Mouse (Mus musculus): ENCODE data around the gene Rab1a. TPM values are rescaled to one million over a fixed set of nuclear protein-coding genes. Genes with fewer than 3 reads are reported as not detected.
"Not testable (repeated sequence)": the region's sequence is repeated elsewhere in the genome, so short reads cannot be mapped to it uniquely, and the experiment has no call there.

Gene Rab1a
- 30.0 and 75.9 TPM in 2 replicates for polyA plus RNA-seq (2011; ENCODE audit: insufficient read depth, insufficient read length, low replicate concordance, missing spikeins)

DNA sequence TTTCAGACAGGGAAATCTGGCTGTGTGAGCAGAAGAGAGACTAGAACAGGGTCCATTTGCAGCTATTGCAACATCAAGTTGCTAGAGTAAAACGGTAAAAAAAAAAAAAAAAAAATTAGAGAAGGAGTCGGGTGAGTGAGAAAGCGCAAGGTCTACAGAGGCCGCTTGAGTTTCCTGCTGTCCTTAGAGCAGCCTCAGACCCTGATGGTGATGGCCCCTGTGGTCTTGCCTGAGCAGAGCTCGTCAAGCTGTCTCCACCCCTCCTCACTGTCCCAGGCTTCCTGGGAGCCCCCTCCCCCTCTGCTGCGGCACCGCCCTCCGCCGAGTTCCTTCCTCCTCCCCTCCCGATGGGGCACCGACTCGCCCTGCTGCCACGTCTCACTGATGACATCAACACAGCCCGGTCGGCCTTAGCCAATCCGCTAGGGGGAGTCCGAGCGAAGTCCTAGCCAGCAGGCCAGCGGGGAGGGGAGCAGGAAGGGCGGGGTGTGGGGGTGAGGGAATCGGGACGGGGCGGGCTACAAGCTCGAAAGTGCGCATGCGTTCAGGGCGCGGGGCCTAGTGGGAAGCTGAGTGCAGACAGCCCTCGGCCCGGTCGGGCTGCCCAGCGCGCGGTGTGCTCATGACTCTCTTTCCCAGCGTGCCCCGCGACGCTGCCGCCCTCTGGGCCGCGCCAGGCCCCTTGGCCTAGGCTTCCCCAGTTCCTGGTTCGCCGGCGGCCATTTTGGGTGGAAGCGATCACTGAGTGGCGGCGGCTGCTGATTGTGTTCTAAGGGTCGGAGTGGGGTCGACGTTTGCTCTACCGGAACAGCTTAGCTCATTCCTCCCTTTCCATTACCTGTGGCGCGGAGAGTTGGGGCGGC is at the start of gene Rab1a:
Gene Rab1a, plus strand, starts transcription at position 720 of the 863 bp plus-strand sequence.
- peak; percentile 86 for TF ChIP-seq POLR2A (IDR thresholded peaks at IDR 0.05; ENCODE audit: borderline replicate concordance, control insufficient read depth, low read depth, low read length)
- TF ChIP-seq CTCF (IDR thresholded peaks at IDR 0.05; ENCODE audit: control insufficient read depth, insufficient read depth, low read length), result peak; percentile 78
- under 1% methylated on average over 54 of the region's 54 CpGs for WGBS
- peak within 1 kb of the TSS; percentile 96 for H3K27ac ChIP-seq (ENCODE audit: control insufficient read depth, insufficient read depth, low read depth, low read length, poor library complexity)
- H3K4me3 ChIP-seq (replicated peaks; ENCODE audit: control insufficient read depth, low read depth, low read length), result peak within 1 kb of the TSS; percentile 88
- no peaks in the 10 kb centered on the region for H3K4me1 ChIP-seq (ENCODE audit: control insufficient read depth, insufficient read depth, low read length)

DNA sequence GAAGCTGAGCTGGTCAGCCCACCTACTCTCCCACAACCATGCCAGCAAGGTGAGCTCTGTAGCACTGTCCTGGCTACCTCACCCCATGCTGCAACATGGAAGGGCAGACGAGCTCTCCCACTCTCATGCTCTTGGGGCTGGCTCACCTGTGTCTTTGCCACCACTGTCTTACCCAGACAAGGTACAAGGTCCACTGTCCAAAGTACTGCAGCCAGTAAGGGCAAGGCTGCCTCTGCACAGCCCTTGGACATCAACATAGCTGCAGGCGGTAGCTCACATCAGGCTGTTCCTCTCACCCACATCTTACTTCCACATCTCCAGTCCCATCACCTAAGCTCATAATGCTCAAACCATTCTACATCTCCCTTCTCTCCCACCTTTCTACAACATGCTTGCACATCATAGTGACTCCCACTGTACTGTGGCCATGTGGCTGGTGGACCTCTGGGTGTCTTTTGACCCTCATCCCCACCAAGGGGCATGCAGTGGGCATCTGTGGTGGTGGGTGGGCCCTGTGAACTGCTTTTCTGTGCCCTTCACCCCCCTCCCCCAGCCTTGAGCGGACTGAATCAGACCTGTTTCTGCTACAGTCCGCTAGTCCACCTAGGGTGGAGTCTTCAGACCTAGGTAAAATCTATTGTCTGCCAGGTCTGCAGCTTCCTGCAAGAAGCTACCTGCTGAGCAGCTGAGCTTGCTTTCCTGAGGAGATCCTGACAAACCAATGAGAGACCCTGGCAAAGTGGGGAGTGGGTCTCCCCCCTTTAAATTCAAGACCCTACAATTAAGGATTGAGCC is 48.9 kb upstream of the Rab1a start:
- Histone ChIP-seq H3K27ac (ENCODE audit: control insufficient read depth, insufficient read depth, low read depth, low read length, poor library complexity) (no peak overlapping the region), H3K4me3 (replicated peaks; ENCODE audit: control insufficient read depth, low read depth, low read length) (no peak overlapping the region), H3K4me1 (ENCODE audit: control insufficient read depth, insufficient read depth, low read length) (no peaks in the 10 kb centered on the region)
- no peak for TF ChIP-seq CTCF (IDR thresholded peaks at IDR 0.05; ENCODE audit: control insufficient read depth, insufficient read depth, low read length)
- TF ChIP-seq POLR2A (IDR thresholded peaks at IDR 0.05; ENCODE audit: borderline replicate concordance, control insufficient read depth, low read depth, low read length), result no peak
- WGBS, result 82% methylated on average over 4 of the region's 4 CpGs

DNA sequence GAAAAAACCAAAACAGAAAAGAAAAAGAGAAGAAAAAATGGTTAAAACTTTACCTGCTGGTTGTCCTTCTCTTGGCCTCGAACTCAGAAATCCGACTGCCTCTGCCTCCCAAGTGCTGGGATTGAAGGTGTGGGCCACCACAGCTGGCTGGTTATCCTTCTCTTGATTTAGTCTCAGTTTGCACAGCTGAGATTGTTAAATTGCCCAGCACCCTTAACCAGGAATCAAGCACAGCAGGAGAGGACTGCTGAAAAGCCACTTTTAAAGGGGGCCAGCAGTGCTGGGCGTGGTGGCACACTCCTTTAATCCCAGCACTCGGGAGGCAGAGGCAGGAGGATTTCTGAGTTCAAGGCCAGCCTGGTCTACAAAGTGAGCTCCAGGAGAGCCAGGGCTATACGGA is 47.7 kb upstream of the Rab1a start:
- 82% methylated on average over 5 of the region's 5 CpGs for WGBS
- H3K4me3 ChIP-seq (replicated peaks; ENCODE audit: control insufficient read depth, low read depth, low read length); H3K4me1 ChIP-seq (ENCODE audit: control insufficient read depth, insufficient read depth, low read length); H3K27ac ChIP-seq (ENCODE audit: control insufficient read depth, insufficient read depth, low read depth, low read length, poor library complexity): not testable (repeated sequence)

DNA sequence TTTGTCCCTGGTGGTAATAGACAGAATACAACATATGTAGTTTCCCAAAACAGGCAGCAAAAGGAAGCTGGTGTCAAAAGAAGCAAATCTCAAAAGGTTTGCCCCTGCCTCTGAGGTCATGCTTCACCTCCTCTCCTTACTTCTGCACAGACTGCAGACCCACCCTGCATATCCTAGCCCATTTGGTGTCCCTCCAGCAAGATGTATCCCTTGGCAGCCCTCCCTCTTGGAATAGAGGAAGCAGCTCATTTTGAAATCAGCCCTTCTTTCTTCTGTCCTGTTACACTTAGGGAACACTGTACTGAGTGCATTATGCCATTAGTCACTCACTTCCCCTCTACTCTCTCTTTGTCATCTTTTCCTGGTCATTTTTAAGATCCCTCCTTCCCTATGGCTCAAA is 42.4 kb upstream of the Rab1a start:
- H3K27ac ChIP-seq (ENCODE audit: control insufficient read depth, insufficient read depth, low read depth, low read length, poor library complexity), result no peak overlapping the region
- TF ChIP-seq CTCF (IDR thresholded peaks at IDR 0.05; ENCODE audit: control insufficient read depth, insufficient read depth, low read length) (no peak), POLR2A (IDR thresholded peaks at IDR 0.05; ENCODE audit: borderline replicate concordance, control insufficient read depth, low read depth, low read length) (no peak)

DNA sequence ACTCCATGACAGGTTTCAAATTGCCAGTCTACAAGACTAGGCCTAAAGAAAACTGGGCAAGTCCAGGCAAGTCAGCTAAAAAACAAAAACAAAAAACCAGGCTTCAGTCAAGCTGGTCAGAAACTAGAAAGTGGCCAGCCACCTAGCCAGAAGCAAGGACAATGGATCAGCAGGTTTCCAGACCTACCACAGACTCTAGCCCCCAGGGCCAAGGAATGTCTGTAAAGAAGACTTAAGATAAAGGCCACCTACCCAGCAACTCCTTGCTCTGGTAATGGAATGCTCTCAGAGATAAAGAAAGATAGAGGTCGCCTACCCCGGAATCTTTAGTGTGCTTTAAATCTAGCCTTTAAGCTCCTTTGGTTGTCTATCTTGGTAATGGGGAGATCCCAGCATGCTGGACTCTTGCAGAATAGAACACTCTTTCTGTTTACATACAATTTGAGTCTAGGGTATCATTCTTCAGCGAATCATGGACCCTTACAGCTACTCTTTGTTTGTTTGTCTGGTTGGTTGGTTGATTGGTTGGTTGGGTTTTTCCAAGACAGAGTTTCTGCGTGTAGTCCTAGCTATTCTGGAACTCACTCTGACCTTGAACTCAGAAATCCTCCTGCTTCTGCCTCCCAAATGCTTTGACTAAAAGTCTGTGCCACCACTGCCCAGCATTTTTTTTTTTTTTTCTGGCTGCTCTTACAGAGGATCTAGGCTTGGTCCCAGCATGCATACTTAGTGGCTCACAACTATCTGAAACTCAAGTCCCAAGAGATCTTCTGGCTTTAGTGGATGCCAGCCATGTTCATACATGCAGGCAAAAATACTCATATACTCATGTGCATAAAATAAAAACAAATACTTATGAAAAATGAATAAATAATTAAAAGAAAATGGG is 36.0 kb upstream of the Rab1a start:
- no peak for TF ChIP-seq CTCF (IDR thresholded peaks at IDR 0.05; ENCODE audit: control insufficient read depth, insufficient read depth, low read length)
- TF ChIP-seq POLR2A (IDR thresholded peaks at IDR 0.05; ENCODE audit: borderline replicate concordance, control insufficient read depth, low read depth, low read length), result no peak
- 76% methylated on average over 4 of the region's 4 CpGs for WGBS

More for the DNA sequence above, 42.4 kb upstream of the Rab1a start:
- no peak overlapping the region for H3K4me3 ChIP-seq (replicated peaks; ENCODE audit: control insufficient read depth, low read depth, low read length)
- no peaks in the 10 kb centered on the region for H3K4me1 ChIP-seq (ENCODE audit: control insufficient read depth, insufficient read depth, low read length)

DNA sequence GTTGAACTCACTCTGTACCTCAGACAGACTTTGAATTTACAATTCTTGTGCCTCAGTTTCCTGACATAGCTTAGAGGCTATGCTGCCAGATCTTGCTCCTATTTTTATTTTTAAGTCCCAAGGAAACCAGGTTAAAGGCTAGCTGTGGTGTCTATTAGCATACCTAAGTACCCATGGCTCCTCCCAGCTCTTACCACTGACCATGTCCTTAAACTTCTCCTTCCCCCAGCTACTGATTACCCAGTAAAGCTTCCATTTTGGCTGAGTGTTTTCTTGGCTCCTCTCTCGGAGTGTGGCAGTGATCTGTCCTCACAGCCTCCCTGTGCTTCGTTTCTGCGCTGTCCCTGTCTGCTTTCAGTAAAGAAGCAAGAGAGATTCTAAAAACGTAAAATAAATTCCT is 35.2 kb upstream of the Rab1a start:
- WGBS, result 83% methylated on average over 4 of the region's 4 CpGs
- Histone ChIP-seq H3K27ac (ENCODE audit: control insufficient read depth, insufficient read depth, low read depth, low read length, poor library complexity) (no peak overlapping the region), H3K4me3 (replicated peaks; ENCODE audit: control insufficient read depth, low read depth, low read length) (no peak overlapping the region), H3K4me1 (ENCODE audit: control insufficient read depth, insufficient read depth, low read length) (no peaks in the 10 kb centered on the region; the same call in 1 of the 2 replicates)
- no peak for TF ChIP-seq CTCF (IDR thresholded peaks at IDR 0.05; ENCODE audit: control insufficient read depth, insufficient read depth, low read length)

More for the DNA sequence above, 36.0 kb upstream of the Rab1a start:
- Histone ChIP-seq H3K4me1 (ENCODE audit: control insufficient read depth, insufficient read depth, low read length) (no peaks in the 10 kb centered on the region; the same call in 1 of the 2 replicates), H3K27ac (ENCODE audit: control insufficient read depth, insufficient read depth, low read depth, low read length, poor library complexity) (no peak overlapping the region), H3K4me3 (replicated peaks; ENCODE audit: control insufficient read depth, low read depth, low read length) (no peak overlapping the region)

DNA sequence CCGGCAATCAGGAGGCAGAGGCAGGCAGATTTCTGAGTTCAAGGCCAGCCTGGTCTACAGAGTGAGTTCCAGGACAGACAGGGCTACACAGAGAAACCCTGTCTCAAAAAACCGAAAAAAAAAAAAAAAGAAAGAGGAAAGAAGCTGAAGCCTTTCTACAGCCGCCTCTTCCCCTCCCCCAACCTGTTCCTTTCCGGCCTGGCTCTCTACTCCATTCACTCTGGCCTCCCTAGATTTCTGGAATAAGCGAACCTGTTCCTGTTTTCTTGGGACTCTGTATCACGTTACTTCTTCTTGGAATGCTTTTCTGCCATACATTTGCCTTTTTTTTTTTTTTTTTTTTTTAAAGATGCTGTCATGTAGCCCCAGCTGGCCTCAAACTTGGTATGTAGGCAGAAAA is 34.8 kb upstream of the Rab1a start:
- not testable (repeated sequence) for H3K4me1 ChIP-seq (ENCODE audit: control insufficient read depth, insufficient read depth, low read length); H3K4me3 ChIP-seq (replicated peaks; ENCODE audit: control insufficient read depth, low read depth, low read length); H3K27ac ChIP-seq (ENCODE audit: control insufficient read depth, insufficient read depth, low read depth, low read length, poor library complexity)
- 49% methylated on average over 6 of the region's 6 CpGs for WGBS

DNA sequence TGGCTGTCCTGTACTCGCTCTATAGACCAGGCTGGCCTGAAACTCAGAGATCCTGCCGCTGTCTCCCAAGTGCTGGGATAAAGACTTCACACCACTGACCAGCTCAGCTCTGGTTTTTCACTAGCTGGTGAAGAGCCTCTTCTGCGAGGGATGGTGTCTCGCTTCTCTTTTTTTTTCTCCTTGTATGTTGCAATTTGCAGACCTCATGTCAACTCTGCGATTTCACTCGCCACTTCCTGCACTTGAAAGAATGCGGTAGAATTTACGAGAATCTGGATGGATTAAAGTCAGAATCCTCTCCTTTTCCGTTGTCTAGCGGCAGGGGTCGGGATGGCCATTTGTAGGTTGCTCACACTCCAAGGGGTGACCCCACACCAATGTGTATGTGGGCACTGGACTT is 32.3 kb upstream of the Rab1a start:
- WGBS, result 22% methylated on average over 11 of the region's 11 CpGs
- H3K4me1 ChIP-seq (ENCODE audit: control insufficient read depth, insufficient read depth, low read length), result no peaks in the 10 kb centered on the region; the same call in 1 of the 2 replicates
- peak overlapping the region; percentile 64 for H3K27ac ChIP-seq (ENCODE audit: control insufficient read depth, insufficient read depth, low read depth, low read length, poor library complexity)
- H3K4me3 ChIP-seq (replicated peaks; ENCODE audit: control insufficient read depth, low read depth, low read length), result peak overlapping the region; percentile 33
- no peak for TF ChIP-seq CTCF (IDR thresholded peaks at IDR 0.05; ENCODE audit: control insufficient read depth, insufficient read depth, low read length)
- no peak for TF ChIP-seq POLR2A (IDR thresholded peaks at IDR 0.05; ENCODE audit: borderline replicate concordance, control insufficient read depth, low read depth, low read length)
